Mouse (Mus musculus) brain, embryonic 14.5 days (tissue): Measurements from ENCODE around the gene Gm11639. TPM values are rescaled to one million over a fixed set of nuclear protein-coding genes. Genes with fewer than 3 reads are reported as not detected.
"Not testable (repeated sequence)": the region's sequence is repeated elsewhere in the genome, so short reads cannot be mapped to it uniquely, and the experiment has no call there.

ENCODE experiments used
- DNase-seq: peaks from one replicate; pipeline ENCODE4 v3.0.0-alpha.2; 2011; ENCODE audit warnings: low read depth
- CTCF ChIP-seq: fragments of 200-500 bp; IDR thresholded peaks from 2 replicates; pipeline ENCODE4 v1.5.1; 2012; ENCODE audit warnings: inconsistent platforms, mild to moderate bottlenecking, moderate library complexity, borderline replicate concordance; ENCODE audit not compliant: insufficient read depth, insufficient read length; ENCODE audit errors: extremely low read depth
- POLR2A ChIP-seq: fragments of 200-500 bp; IDR thresholded peaks from 2 replicates; pipeline ENCODE4 v1.6.1; 2012; ENCODE audit warnings: mild to moderate bottlenecking, inconsistent platforms, borderline replicate concordance; ENCODE audit not compliant: poor library complexity, insufficient read depth, insufficient read length, severe bottlenecking; ENCODE audit errors: extremely low read depth
- polyA plus RNA-seq: library from polyadenylated mRNA; depleted of rRNA; stranded (reverse); fragments of >200 nt; gene quantifications from 2 replicates; pipeline ENCODE4 v1.2.3, GENCODE M21; 2012

The Gm11639 gene
- polyA plus RNA-seq, 1 experiment = 0.10 TPM

GRCm38 (mm10) chr11:105123986-105124385 is 438.5 kb downstream of the Gm11639 start:
- TF ChIP-seq CTCF (peak; percentile 64; the same call in 1 of the 2 replicates), POLR2A (no peak)
- DNase-seq = peak; percentile 77

DNA sequence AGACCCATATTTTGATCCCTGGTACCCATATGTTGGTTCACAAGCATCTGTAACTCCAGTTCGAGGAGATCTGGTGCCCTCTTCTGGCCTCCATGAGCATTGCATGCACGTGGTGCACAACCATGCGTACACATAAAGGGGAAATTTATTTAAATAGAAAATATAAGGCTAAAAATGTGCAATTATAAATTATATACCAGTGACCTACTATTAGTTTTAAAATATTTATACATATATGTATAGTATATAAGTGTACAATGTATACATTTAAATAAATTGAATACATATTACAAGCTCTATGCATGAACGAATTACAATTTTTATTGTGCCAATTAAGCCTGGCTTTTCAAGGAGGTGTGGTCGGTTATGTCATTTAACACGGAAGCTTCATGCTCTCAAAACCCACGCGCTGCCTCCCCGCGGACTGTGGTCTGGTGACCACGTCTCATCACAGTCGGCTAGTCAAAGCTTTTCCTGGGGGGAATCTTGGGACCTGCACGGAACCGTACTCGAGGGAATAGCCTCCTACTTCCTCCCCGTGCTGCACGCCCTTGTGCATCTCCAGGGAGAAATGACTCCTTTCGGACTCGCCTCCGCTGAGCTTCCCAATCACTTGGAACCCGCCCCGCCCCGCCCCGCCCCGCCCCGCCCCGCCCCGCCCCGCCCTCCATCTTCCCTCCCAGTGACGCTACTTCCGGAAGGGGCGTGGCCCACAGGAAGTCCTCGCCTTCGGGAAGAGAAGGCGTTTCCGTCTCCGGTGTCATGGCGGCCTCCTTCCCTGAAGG is 440.4 kb downstream of the Gm11639 start, which contains the start of gene Mettl2:
Gene Mettl2, plus strand, starts transcription at position 691 of the 785 bp plus-strand sequence.
- TF ChIP-seq CTCF (peak; percentile 78; the same call in 1 of the 2 replicates), POLR2A (peak; percentile 51; the same call in 1 of the 2 replicates)
- peak; percentile 96 for DNase-seq

DNA sequence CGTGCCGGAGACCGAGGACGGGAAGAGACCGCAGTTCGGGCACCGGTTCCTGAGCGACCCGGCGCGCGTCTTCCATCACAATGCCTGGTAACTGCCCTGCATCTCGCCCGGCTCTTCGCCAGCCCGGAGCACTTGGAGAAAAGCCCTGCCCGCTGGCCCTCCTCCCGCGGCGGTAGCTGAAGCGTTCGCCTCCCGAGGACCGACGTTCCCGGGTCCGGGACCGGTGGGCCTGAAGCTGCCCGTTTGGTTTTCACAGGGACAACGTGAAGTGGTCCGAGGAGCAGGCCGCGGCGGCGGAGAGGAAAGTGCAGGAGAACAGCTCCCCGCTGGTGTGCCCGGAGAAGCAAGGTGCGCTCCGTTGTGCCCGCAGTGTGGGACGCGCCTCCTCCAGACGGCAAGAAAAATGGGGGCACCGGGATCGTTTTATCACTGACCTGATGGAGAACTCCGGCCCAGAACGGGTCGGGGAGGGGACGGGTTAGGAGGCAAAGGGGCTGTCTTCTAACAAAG is 441.1 kb downstream of the Gm11639 start:
- no peak for TF ChIP-seq POLR2A
- TF ChIP-seq CTCF = no peak
- DNase-seq = no peak

DNA sequence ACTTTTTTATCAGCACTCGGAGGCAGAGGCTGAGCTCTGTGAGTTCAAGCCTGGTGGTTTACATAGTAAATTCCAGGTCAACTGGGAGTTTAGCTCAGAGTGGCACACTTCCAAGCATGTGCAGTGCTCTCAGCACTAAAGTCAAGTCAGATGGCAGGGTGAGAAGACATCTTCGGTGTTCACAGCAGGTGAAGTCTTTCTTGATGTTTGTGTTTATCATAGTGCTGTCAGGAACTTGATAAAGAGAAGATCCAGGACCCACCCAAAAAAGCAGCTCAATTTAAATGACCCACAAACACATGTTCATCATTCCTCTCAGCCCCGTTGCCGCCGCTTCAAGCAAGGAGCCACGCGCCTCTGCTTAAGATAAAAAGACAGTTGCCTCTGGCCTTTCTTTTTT is 450.2 kb downstream of the Gm11639 start:
- DNase-seq = no peak
- TF ChIP-seq POLR2A = no peak
- TF ChIP-seq CTCF = no peak

DNA sequence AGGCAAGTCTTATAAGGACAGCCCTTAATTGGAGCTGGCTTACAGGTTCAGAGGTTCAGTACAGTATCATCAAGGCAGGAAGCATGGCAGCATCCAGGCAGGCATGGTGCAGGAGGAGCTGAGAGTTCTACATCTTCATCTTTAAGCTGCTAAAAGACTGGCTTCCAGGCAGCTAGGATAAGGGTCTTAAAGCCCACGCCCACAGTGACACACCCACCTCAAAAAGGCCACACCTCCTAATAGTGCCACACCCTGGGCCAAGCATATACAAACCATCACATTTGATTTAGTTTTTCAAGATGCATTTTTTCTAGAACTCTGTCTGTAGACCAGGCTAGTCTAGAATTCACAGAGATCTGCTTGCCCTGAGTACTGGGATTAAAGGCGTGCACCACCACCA is 451.7 kb downstream of the Gm11639 start:
- DNase-seq = not testable (repeated sequence)

GRCm38 (mm10) chr11:105140512-105140911 is 455.0 kb downstream of the Gm11639 start:
- DNase-seq = not testable (repeated sequence)

GRCm38 (mm10) chr11:105141115-105141514 is 455.6 kb downstream of the Gm11639 start:
- DNase-seq = no peak
- no peak for TF ChIP-seq CTCF
- no peak for TF ChIP-seq POLR2A

GRCm38 (mm10) chr11:105143564-105143963 is 458.1 kb downstream of the Gm11639 start:
- DNase-seq = no peak
- no peak for TF ChIP-seq POLR2A
- TF ChIP-seq CTCF = no peak

DNA sequence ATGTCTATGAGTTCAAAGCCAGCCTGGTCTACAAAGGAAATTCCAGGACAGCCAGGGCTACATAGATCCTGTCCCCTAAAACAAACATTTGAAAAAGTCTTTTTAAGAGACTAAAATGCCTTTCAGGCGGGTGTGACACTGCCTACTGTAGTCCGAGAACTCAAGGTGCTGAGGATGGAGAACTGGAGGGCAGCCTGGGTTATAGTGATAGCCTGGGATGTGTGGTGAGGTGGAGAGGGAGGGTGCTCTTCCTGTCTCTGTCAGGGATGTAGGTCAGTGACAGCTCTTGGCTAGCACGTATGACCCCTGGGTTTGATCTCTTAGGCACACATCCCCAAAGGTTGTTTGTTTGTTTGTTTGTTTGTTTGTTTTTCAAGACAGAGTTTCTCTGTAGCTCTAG is 458.6 kb downstream of the Gm11639 start:
- DNase-seq = no peak
- TF ChIP-seq CTCF (no peak), POLR2A (no peak)

- no peak for DNase-seq
- TF ChIP-seq CTCF (no peak), POLR2A (no peak)
Observed at GRCm38 (mm10) chr11:105144508-105145210, 459.2 kb downstream of the Gm11639 start.

- no peak for TF ChIP-seq POLR2A
- no peak for TF ChIP-seq CTCF
- DNase-seq = no peak
Observed at GRCm38 (mm10) chr11:105145211-105145610, 459.7 kb downstream of the Gm11639 start.

DNA sequence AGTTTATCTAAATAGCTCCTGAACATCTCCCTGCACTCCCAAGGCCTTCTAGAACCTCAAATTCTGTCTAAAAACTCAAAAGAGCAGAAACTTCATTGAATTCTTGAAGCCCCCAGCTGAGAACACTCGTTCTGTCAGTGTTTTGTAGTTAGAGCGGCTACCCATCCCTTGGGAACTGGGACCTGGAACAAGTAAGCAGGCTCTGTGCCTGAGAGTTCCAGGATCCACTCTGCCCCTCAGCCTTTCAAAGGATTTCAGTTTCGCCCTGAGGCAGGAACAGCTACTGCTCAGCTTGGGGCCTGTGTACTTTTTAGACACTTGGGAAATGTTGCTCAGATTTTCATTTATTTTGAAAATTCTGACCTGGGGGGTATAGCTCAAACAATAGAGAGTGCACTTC is 461.1 kb downstream of the Gm11639 start, which contains the start of gene Gm10842:
Gene Gm10842, plus strand, starts transcription at position 301 of the 400 bp plus-strand sequence.
- TF ChIP-seq POLR2A (no peak), CTCF (no peak)

More for the DNA sequence above, 461.1 kb downstream of the Gm11639 start, which contains the start of gene Gm10842:
- DNase-seq = no peak
